Mouse (Mus musculus): ENCODE results near the gene Mkrn2os. TPM values are rescaled to one million over a fixed set of nuclear protein-coding genes. Genes with fewer than 3 reads are reported as not detected.

Gene Mkrn2os
- 1.4 TPM for polyA plus RNA-seq (2015; fragmentation: Illumina TruSeq; extraction: RNeasy Lipid Tissue Mini Kit (QIAGEN cat#74804); ENCODE audit: insufficient read depth, low read depth, low replicate concordance)

GRCm38 (mm10) chr6:115592458-115592857 is at the start of gene Mkrn2os:
Gene Mkrn2os (minus strand): TSS chr6:115592576.

GRCm38 (mm10) chr6:115601715-115602523 is 9.5 kb upstream of the Mkrn2os start, which contains the start of gene Mkrn2:
Gene Mkrn2 (plus strand): TSS chr6:115601902.

GRCm38 (mm10) chr6:115544442-115544970 is 47.9 kb downstream of the Mkrn2os start, which contains the start of gene Tsen2:
Gene Tsen2 (plus strand): TSS chr6:115544664.

Other genes starting within 250 kb of the Mkrn2os start
- gene Pparg, start 231.6 kb downstream of the Mkrn2os start, polyA plus RNA-seq (2015; fragmentation: Illumina TruSeq; extraction: RNeasy Lipid Tissue Mini Kit (QIAGEN cat#74804); ENCODE audit: insufficient read depth, low read depth, low replicate concordance) = 3.1 TPM
- 2.3 TPM for gene Tsen2, start 47.9 kb downstream of the Mkrn2os start, polyA plus RNA-seq (2015; fragmentation: Illumina TruSeq; extraction: RNeasy Lipid Tissue Mini Kit (QIAGEN cat#74804); ENCODE audit: insufficient read depth, low read depth, low replicate concordance)
- 3.3 TPM for gene Mkrn2, start 9.3 kb upstream of the Mkrn2os start, polyA plus RNA-seq (2015; fragmentation: Illumina TruSeq; extraction: RNeasy Lipid Tissue Mini Kit (QIAGEN cat#74804); ENCODE audit: insufficient read depth, low read depth, low replicate concordance)
- gene Raf1, start 84.1 kb upstream of the Mkrn2os start, polyA plus RNA-seq (2015; fragmentation: Illumina TruSeq; extraction: RNeasy Lipid Tissue Mini Kit (QIAGEN cat#74804); ENCODE audit: insufficient read depth, low read depth, low replicate concordance) = 31.0 TPM
- not detected for gene Tmem40, start 169.8 kb upstream of the Mkrn2os start, polyA plus RNA-seq (2015; fragmentation: Illumina TruSeq; extraction: RNeasy Lipid Tissue Mini Kit (QIAGEN cat#74804); ENCODE audit: insufficient read depth, low read depth, low replicate concordance)
- gene Cand2, start 182.0 kb upstream of the Mkrn2os start, polyA plus RNA-seq (2015; fragmentation: Illumina TruSeq; extraction: RNeasy Lipid Tissue Mini Kit (QIAGEN cat#74804); ENCODE audit: insufficient read depth, low read depth, low replicate concordance) = 0.37 TPM
- 1,045 TPM for gene Rpl32, start 216.2 kb upstream of the Mkrn2os start, polyA plus RNA-seq (2015; fragmentation: Illumina TruSeq; extraction: RNeasy Lipid Tissue Mini Kit (QIAGEN cat#74804); ENCODE audit: insufficient read depth, low read depth, low replicate concordance)
- gene Efcab12, start 245.8 kb upstream of the Mkrn2os start, polyA plus RNA-seq (2015; fragmentation: Illumina TruSeq; extraction: RNeasy Lipid Tissue Mini Kit (QIAGEN cat#74804); ENCODE audit: insufficient read depth, low read depth, low replicate concordance) = 0.52 TPM

All from pancreas, adult 10 weeks (tissue).